Mouse (Mus musculus) lung, adult 2 months (tissue): ENCODE measurements around the gene Ube2e3. TPM values are rescaled to one million over a fixed set of nuclear protein-coding genes. Genes with fewer than 3 reads are reported as not detected.

ENCODE experiments used
- DNase-seq: peaks from one replicate; pipeline ENCODE4 v3.0.0; 2022
- H3K4me1 ChIP-seq: fragments of 200-500 bp; 2 replicates; pipeline ENCODE4 v1.6.1; 2011; ENCODE audit warnings: low read length; ENCODE audit not compliant: control insufficient read depth, insufficient read depth
- H3K4me3 ChIP-seq: fragments of 200-500 bp; replicated peaks from 2 replicates; pipeline ENCODE3; 2011; ENCODE audit warnings: low read depth, mild to moderate bottlenecking, control low read depth, low read length; ENCODE audit errors: extremely low read depth
- CTCF ChIP-seq: fragments of 200-500 bp; IDR thresholded peaks from 2 replicates; pipeline ENCODE4 v1.5.1; 2011; ENCODE audit warnings: mild to moderate bottlenecking, low read length, control low read depth; ENCODE audit not compliant: insufficient read depth
- POLR2A ChIP-seq: fragments of 200-500 bp; IDR thresholded peaks from 2 replicates; pipeline ENCODE4 v1.6.1; 2011; ENCODE audit warnings: low read depth, mild to moderate bottlenecking, control low read depth, low read length, borderline replicate concordance; ENCODE audit errors: extremely low read depth
- WGBS: fragments of 180-500 bp; shearing (Covaris S2); methylation state at CpG from one replicate; pipeline ENCODE4 v1.1.7; 2018; 5-methylcytosine and 5-hydroxymethylcytosine counted together
- polyA plus RNA-seq: library from polyadenylated mRNA; depleted of rRNA; stranded (reverse); fragments of >200 nt; gene quantifications from 2 replicates; pipeline ENCODE4 v1.2.3, GENCODE M21; 2012; rRNA removed

The Ube2e3 gene
- 24.1 and 33.8 TPM in 2 replicates for polyA plus RNA-seq

GRCm38 (mm10) chr2:78867726-78868510, at the start of gene Ube2e3:
Gene Ube2e3 (plus strand): TSS chr2:78868124.
- WGBS: 8% methylated on average over 14 of the region's 14 CpGs
- no peak for TF ChIP-seq POLR2A
- TF ChIP-seq CTCF: no peak

GRCm38 (mm10) chr2:78829887-78830286, 38.0 kb upstream of the Ube2e3 start:
- DNase-seq: no peak
- H3K4me1 ChIP-seq: no peaks in the 10 kb centered on the region
- no peak for TF ChIP-seq POLR2A
- no peak for TF ChIP-seq CTCF
- no peak overlapping the region for H3K4me3 ChIP-seq
- WGBS: 97% methylated on average over 3 of the region's 3 CpGs

More at GRCm38 (mm10) chr2:78867726-78868510, at the start of gene Ube2e3:
- Histone ChIP-seq H3K4me3 (peak within 1 kb of the TSS; percentile 94), H3K4me1 (peaks cover 14% of the 10 kb centered on the region)
- DNase-seq: no peak

- DNase-seq: no peak
- WGBS: 70% methylated on average over 7 of the region's 7 CpGs
- no peak overlapping the region for H3K4me3 ChIP-seq
- no peak for TF ChIP-seq CTCF
- TF ChIP-seq POLR2A: no peak
- no peaks in the 10 kb centered on the region for H3K4me1 ChIP-seq
These were observed 26.3 kb upstream of the Ube2e3 start for GRCm38 (mm10) chr2:78841494-78842224.

- TF ChIP-seq POLR2A: no peak
- no peak for TF ChIP-seq CTCF
- 87% methylated on average over 5 of the region's 5 CpGs for WGBS
- Histone ChIP-seq H3K4me1 (no peaks in the 10 kb centered on the region), H3K4me3 (no peak overlapping the region)
- DNase-seq: no peak
These were observed 23.6 kb upstream of the Ube2e3 start for GRCm38 (mm10) chr2:78844365-78844764.

GRCm38 (mm10) chr2:78845274-78845673, 22.6 kb upstream of the Ube2e3 start:
- TF ChIP-seq POLR2A: no peak
- no peak for TF ChIP-seq CTCF
- Histone ChIP-seq H3K4me1 (no peaks in the 10 kb centered on the region), H3K4me3 (no peak overlapping the region)
- 85% methylated on average over 12 of the region's 12 CpGs for WGBS
- no peak for DNase-seq

GRCm38 (mm10) chr2:78845717-78846116, 22.2 kb upstream of the Ube2e3 start:
- 80% methylated on average over 10 of the region's 10 CpGs for WGBS
- H3K4me3 ChIP-seq: no peak overlapping the region
- no peak for DNase-seq
- H3K4me1 ChIP-seq: no peaks in the 10 kb centered on the region
- no peak for TF ChIP-seq POLR2A
- TF ChIP-seq CTCF: no peak

- 70% methylated on average over 8 of the region's 8 CpGs for WGBS
- no peak overlapping the region for H3K4me3 ChIP-seq
- DNase-seq: no peak
- TF ChIP-seq CTCF (no peak), POLR2A (no peak)
- no peaks in the 10 kb centered on the region for H3K4me1 ChIP-seq
These were observed 13.6 kb upstream of the Ube2e3 start for GRCm38 (mm10) chr2:78854315-78854714.

GRCm38 (mm10) chr2:78858628-78859027, 9.3 kb upstream of the Ube2e3 start:
- WGBS: 77% methylated on average over 6 of the region's 6 CpGs
- no peak for DNase-seq
- TF ChIP-seq POLR2A: no peak
- no peak for TF ChIP-seq CTCF
- H3K4me1 ChIP-seq: no peaks in the 10 kb centered on the region
- H3K4me3 ChIP-seq: no peak overlapping the region

- Histone ChIP-seq H3K4me1 (no peaks in the 10 kb centered on the region), H3K4me3 (no peak overlapping the region)
- TF ChIP-seq POLR2A: no peak
- WGBS: 74% methylated on average over 12 of the region's 12 CpGs
- no peak for DNase-seq
These were observed 8.4 kb upstream of the Ube2e3 start for GRCm38 (mm10) chr2:78859266-78860087.
